Mouse (Mus musculus) embryo, embryonic 11.5 days (tissue): Measurements from ENCODE around the gene Rapgef6.

Experiments used
- DNase-seq: peaks from one replicate; pipeline ENCODE4 v3.0.0-alpha.2; 2012; ENCODE audit warnings: low read depth, low spot score

Rapgef6 gene

GRCm38 (mm10) chr11:54691179-54691578 is 168.5 kb downstream of the Rapgef6 start:
- DNase-seq = no peak

DNA sequence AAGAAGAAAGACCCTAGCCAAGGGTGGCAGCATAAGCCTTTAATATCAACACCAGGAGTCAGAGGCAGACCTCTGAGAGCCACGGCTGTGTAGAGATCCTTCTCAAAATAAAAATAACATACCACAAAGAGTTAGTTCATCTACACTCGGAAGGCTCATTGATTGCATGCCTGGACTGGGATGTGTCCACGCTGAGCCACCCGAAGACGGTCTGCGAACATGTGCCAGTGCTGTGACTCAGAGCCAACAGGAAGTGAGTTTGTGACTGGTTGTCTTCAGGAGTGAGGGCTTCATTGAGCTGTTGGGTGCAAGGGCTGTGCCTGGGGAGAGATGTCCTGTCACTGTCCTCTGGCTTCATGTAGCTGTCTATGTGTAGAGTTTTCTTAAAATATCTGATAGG is 171.0 kb downstream of the Rapgef6 start:
- DNase-seq = no peak

GRCm38 (mm10) chr11:54694291-54694690 is 171.6 kb downstream of the Rapgef6 start:
- DNase-seq = no peak

DNA sequence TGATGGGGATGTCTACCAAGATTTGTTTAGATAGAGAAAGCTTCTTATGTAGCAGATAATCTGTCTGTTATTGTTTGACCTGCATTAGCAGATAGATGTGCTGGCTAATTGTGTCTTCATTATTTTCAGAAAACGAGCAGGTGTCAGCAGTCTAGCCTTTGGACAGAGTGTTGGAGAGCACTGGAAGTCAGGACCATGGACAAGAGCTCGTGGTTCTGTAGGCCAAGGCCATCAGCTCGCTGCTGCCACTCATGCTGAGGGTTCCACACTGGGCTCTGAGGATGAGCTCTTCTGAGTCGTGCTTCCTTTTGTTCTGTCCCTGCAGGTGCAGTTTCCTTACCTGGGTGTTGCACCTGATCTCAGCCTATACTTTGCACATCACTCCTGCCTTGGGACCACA is 173.3 kb downstream of the Rapgef6 start:
- no peak for DNase-seq

GRCm38 (mm10) chr11:54697611-54698010 is 175.0 kb downstream of the Rapgef6 start:
- DNase-seq = no peak

DNA sequence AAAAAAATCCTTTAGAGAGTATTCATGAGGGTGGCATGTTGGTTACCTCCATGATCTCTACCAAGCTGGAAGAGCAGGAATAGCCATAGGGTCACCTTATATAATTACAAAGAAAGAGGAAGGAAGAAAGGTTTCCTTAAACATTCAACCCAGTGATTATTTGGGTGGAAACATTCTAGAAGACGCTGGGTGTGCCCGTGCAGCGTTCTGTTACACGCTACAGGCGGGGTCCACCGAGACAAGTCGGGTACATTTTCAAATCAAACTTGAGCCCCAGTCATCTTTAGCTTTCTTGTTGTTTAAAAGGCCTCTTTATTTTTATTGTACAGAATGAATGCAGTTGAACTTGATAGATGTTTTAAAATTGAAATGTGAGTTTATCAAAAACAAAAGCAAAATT is 176.0 kb downstream of the Rapgef6 start:
- no peak for DNase-seq

DNA sequence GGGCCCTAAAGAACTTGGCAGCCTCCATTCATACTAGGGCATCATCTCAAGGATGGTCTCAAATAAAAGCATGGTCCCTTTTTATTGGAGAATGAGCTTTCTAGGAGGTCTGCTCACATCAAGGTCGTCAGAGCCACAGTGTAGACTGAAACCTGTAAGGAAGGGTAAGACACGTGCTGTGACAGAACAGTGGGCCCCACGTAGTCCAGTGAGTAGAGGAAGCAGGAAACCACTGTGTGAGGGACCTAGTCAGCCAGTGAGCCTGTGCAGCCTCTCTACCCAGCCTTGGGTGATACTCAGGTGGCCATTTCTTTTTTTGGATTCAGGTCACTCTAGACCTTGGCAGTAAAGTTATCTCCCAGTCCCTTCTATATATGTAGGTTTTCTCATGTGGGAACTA is 177.3 kb downstream of the Rapgef6 start:
- no peak for DNase-seq

DNA sequence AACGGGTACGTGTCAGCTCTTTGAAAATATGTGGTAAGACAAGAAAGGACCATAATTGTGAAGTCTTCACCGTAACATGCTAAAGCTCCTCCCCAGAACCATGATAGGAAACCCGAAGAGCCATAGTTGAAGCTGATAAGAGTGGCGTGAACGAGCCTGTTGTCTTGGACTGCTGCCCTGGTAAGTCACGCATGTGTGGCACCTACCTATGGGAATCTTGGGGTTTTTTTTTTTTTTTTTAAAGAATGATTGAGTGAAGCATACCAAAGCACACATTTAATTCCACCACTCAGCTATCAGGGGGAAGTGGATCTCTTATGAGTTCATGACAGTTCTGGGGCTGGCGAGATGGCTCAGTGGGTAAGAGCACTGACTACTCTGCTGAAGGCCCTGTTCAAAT is 179.2 kb downstream of the Rapgef6 start:
- no peak for DNase-seq

DNA sequence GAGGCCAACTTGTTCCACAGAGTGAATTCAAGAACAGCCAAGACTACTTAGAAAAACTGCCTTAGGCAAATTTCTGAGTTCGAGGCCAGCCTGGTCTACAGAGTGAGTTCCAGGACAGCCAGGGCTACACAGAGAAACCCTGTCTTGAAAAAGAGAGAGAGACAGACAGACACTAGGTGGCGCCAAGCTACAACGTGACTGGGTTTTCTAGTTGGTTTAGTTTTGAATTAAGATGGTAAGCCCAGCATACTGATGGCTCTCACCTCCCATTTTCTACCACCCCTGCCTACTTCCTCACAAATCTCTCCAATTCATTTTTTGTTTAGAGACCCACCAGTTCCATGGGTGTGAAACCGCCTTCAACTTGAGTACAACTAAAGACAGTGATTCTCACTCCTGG is 180.7 kb downstream of the Rapgef6 start:
- peak; percentile 29 for DNase-seq

DNA sequence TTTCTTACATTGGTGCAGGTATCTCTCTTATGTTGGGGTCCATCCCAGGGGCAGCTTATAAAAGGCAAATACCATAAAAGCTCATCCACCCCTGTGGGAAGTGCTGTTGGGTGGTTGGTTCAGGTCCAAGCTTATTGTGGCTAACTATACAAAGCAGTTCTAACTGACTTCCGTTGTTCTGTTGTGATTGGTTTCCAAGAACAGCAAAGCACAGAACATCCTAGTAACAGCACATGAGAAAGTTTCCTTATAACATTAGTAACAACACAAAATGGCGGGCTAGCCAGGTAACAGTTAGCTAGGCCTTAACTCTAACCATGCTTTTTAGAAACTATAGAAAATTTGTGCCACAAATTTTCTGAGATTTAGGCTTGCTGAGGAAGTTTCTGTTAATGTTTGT is 185.5 kb downstream of the Rapgef6 start:
- DNase-seq = no peak

DNA sequence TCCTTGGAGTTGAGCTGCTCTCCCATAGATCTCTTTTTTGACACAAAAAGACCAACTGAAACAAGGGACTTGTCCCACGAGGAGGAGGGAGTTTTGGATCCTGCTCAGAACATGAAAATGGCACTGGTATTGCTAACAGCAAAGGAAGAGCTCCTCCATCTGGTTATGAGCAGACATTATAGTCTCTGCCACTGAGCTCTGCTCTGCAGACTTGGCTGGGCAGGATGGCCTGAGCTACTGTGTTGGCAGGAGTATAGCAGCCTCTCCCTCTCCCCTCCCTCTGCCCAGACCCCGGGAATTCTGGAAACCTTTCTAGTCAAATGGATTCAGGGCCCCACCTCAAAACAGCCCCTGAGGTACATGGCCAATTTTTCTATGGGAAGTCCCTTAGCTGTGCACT is 187.0 kb downstream of the Rapgef6 start:
- DNase-seq = no peak

- no peak for DNase-seq
Measured at GRCm38 (mm10) chr11:54710512-54711293, 188.1 kb downstream of the Rapgef6 start.

DNA sequence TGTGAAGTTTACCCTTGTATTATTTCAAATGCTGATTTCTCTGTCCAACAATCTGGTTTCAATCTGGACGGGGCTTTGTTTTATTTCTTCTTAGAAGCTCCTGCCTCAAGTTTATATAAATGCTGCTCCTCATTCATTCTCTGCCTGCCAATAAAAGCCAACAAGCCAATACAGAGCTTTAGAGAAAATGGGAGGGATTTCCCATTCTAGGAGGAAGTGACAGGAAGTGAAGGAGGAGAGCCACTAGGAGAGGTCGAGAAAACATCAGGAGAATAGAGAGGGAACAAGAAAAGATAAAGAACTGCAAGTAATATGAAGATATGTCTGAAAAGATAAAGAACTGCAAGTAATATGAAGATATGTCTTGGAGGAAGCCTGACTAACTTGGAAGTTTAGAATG is 190.2 kb downstream of the Rapgef6 start:
- DNase-seq = no peak

DNA sequence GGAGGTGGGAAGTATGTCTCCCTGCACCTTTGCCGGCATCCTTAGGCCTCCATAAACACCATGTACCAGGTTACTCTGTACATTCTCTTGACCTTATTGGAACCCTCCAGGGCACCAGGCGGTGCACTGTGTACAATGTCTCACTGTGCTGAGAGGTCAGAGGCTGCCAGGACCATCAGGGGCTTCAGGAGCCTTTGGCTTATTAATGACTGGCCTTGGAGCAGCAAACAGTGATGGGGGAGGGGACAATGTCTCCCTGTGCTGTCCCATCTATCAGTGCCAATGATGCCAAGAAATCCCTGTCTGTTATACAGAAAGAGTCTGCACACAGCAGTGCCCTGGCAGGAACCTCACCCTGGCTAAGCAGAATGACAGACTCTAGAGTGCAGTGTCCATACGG is 195.2 kb downstream of the Rapgef6 start:
- DNase-seq = no peak

GRCm38 (mm10) chr11:54718601-54719000 is 196.0 kb downstream of the Rapgef6 start:
- no peak for DNase-seq

- no peak for DNase-seq
Measured at GRCm38 (mm10) chr11:54722057-54722456, 199.4 kb downstream of the Rapgef6 start.

GRCm38 (mm10) chr11:54724353-54725034 is 201.8 kb downstream of the Rapgef6 start:
- no peak for DNase-seq

DNA sequence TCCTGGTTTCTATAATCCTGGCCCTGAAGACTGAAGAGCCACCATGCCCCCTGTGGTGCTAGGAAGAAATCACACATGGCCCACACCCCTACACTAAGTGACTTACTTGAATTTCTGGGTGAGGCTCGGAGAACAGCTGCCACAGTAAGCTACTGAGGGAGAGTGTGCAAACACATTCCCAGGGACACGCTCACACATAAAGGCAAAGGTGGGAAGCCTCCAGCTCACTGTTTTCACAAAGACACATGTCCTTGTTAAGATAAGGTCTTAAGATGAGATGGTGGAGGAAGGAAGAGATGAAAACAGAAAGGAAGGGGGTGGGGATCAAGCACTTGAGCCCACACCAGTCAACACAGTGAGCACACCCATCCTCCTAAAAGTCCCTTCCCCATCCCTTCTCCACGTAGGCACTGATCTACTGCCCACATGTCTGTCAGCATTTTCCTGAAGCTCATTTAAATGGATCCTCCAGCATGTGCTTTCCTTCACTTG is 204.0 kb downstream of the Rapgef6 start:
- no peak for DNase-seq

DNA sequence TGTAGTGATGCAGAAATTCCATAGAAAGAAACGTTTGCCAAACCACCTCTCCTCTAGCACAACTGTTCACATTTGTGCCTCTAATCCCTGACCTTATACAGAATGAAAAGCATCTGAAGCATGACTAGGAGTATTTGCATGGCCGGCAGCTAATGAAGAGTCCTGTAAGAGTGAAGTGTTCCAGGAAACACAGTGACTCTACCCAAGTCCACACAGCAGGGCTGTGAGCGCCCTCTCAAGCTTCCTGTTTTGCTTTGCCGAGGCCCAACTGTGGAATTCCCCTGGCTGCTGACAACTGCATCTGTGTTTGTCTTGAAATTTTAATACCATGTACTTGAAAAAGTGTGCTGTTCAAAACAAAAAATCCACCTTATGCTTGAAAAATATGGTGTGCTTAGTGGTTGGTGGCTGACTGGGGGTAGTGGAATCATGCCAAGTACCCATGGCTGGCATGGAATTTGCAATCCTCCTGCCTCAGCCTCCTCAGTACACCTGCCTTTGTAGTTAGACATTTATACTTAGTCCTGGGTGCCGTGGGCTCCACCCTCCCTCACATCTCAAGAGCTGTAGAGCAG is 204.8 kb downstream of the Rapgef6 start:
- no peak for DNase-seq

DNA sequence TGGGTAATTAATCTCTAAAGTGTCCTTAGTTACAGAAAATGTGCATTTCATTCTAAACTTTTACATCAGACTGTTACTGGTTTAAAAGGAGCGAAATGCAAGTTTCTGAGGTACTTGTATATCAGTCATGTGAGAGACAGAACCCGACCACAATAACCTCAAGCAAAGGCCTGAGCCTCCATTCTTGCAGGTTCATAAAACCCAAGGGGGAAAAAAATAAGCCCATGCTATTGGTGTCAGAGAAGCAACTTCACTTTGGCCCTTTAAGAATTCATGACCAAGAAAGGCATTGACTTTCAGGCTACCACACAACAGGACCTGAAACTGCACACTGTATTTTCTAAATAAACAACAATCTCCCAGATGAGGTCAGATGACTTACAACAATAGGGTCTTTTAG is 205.7 kb downstream of the Rapgef6 start:
- no peak for DNase-seq

DNA sequence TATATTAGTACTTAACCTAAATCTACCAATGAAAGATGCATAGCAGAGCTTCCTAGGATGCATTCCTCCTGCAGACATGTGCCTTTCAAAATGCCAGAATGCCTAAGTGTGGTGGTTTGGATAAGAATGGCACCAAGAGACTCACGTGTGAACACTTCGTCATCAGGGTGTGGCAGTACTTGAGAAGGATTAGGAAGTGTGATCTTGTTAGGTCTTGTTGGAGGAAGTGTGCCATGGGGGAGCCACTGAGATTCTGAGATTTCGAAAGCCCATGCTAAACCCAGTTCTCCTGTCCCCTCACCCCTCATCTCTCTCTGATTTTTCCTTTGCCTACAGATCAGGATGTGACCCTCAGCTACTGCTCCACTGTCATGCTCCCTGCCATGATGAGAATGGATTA is 206.7 kb downstream of the Rapgef6 start:
- no peak for DNase-seq

- DNase-seq = no peak
Measured at GRCm38 (mm10) chr11:54730931-54731330, 208.3 kb downstream of the Rapgef6 start.

DNA sequence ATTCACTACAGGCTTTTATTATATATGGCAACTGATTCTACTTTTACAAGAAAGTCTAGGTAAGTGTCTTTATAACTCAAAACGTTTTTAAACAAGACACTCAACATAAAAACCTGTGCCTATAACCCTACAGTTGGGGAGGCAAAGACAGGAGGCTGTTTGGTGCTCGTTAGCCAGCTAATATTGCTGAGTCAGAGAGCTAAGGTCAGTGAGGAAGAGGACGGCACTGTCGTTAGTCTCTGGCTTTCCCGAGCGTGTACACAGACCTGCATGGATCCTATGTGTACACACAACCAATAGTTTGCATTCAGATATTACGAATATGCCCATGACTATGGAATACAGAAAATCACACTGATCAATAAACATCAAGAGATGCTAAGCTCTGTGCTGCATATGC is 208.7 kb downstream of the Rapgef6 start:
- no peak for DNase-seq
